Mouse (Mus musculus) gonadal fat pad, adult 2 months (tissue): ENCODE results near the gene Krt4. TPM values are rescaled to one million over a fixed set of nuclear protein-coding genes. Genes with fewer than 3 reads are reported as not detected.

Experiments used
- DNase-seq: peaks from one replicate; pipeline ENCODE4 v3.0.0-alpha.2; 2012; ENCODE audit warnings: low read depth
- polyA plus RNA-seq: library from polyadenylated mRNA; depleted of rRNA; stranded (reverse); fragments of >200 nt; gene quantifications from 2 replicates; pipeline ENCODE4 v1.2.3, GENCODE M21; 2012; rRNA removed

Krt4 gene
- polyA plus RNA-seq, 1 experiment, result 2.0 TPM

GRCm38 (mm10) chr15:101895216-101895615 is 29.3 kb downstream of the Krt4 start:
- no peak for DNase-seq

- DNase-seq, result no peak
Measured at GRCm38 (mm10) chr15:101892820-101893219, 31.7 kb downstream of the Krt4 start, which contains the start of gene Krt76. Krt76 (minus strand) TSS chr15:101892920.

DNA sequence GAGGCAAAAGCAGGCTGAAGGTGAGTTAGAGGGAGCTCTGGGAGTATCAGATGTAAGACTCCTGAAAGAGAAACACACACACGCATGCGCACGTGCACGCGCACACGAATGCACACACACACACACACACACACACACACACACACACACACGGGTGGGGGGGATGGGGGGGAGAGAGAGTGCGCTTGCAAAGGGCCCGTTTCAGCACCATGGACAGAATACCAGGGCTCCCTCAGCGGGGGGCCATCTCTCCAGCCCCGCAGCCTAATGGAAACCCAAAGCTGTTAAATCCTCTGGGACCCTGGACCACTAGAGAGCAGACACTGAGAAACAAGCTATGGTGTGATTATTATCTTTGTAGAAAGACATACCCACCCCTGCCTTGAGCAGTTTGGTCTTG is 44.8 kb downstream of the Krt4 start:
- DNase-seq, result no peak

GRCm38 (mm10) chr15:101878041-101878440 is 46.5 kb downstream of the Krt4 start:
- DNase-seq, result no peak

DNA sequence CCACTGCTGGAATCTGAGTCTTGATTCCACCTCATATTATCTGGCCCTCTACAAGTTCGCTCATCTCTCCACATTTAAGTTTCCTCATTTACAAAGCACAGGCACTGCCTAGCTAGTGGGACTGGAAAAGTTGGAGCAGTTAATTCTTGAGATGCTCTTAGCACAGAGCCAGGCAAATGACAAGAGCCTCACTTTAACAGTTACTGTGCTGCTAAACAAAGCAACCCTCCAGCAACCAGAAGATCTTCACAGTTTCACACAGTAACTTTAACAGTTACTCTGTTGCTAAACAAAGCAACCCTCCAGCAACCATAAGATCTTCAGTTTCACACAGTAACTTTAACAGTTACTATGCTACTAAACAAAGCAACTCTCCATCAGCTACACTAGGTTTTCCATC is 50.2 kb downstream of the Krt4 start:
- DNase-seq, result no peak

- no peak for DNase-seq
Measured at GRCm38 (mm10) chr15:101873231-101873630, 51.3 kb downstream of the Krt4 start.

DNA sequence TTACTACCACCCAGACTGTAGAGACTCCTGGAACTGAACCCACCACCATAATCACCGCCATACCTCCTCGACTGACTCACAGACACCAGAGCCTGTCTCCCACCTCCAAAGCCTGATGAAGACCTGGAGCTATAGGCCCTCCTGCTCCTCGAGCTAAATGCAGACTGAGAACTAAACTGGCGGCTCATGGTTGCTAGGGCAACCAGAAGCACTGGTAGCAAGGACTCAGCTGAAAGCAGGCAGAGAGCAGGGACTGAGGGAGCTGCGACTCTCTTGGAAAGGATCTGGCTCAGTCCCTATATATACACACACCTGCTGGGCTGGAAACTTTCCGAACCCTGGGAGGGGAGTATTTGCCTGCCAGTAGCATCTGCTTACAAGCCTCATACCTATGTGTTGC is 55.1 kb downstream of the Krt4 start, which contains the start of gene Krt77:
TSS of gene Krt77 (minus strand) at position 275 of the 400 bp plus-strand sequence.
- no peak for DNase-seq

Other genes starting within 250 kb of the Krt4 start
- not detected in 2 replicates for gene Krt6b, start 244.4 kb downstream of the Krt4 start, polyA plus RNA-seq
- gene Krt6a, start 230.4 kb downstream of the Krt4 start, polyA plus RNA-seq, result not detected in 2 replicates
- 36.9 and 48.0 TPM in 2 replicates for gene Krt5, start 211.8 kb downstream of the Krt4 start, polyA plus RNA-seq
- gene Krt71, start 181.6 kb downstream of the Krt4 start, polyA plus RNA-seq, result 0.07 TPM in 1 of 2 replicates, not detected in the other
- gene Krt72, start 138.3 kb downstream of the Krt4 start, polyA plus RNA-seq, result not detected in 2 replicates
- not detected in 2 replicates for gene Krt73, start 122.4 kb downstream of the Krt4 start, polyA plus RNA-seq
- not detected in 2 replicates for gene Krt2, start 106.6 kb downstream of the Krt4 start, polyA plus RNA-seq
- 0.05 TPM in 1 of 2 replicates, not detected in the other for gene Krt1, start 73.9 kb downstream of the Krt4 start, polyA plus RNA-seq
- gene Krt77, start 55.0 kb downstream of the Krt4 start, polyA plus RNA-seq, result 0.22 TPM in 1 of 2 replicates, not detected in the other
- not detected in 2 replicates for gene Krt76, start 31.8 kb downstream of the Krt4 start, polyA plus RNA-seq
- gene Krt79, start 15.6 kb upstream of the Krt4 start, polyA plus RNA-seq, result 3.8 and 9.8 TPM in 2 replicates
- gene Krt78, start 29.6 kb upstream of the Krt4 start, polyA plus RNA-seq, result 0.35 and 0.38 TPM in 2 replicates
- gene Krt8, start 79.7 kb upstream of the Krt4 start, polyA plus RNA-seq, result 186 and 255 TPM in 2 replicates
- 184 and 254 TPM in 2 replicates for gene Krt18, start 103.4 kb upstream of the Krt4 start, polyA plus RNA-seq
- gene Eif4b, start 149.0 kb upstream of the Krt4 start, polyA plus RNA-seq, result 72.3 and 133 TPM in 2 replicates
- gene Tns2, start 175.7 kb upstream of the Krt4 start, polyA plus RNA-seq, result 92.6 and 151 TPM in 2 replicates
- 60.3 and 67.4 TPM in 2 replicates for gene Spryd3, start 211.5 kb upstream of the Krt4 start, polyA plus RNA-seq
- gene Igfbp6, start 219.6 kb upstream of the Krt4 start, polyA plus RNA-seq, result 136 and 152 TPM in 2 replicates
- 0.69 and 1.1 TPM in 2 replicates for gene Soat2, start 225.8 kb upstream of the Krt4 start, polyA plus RNA-seq